Mouse (Mus musculus) heart, adult 2 months (tissue): Measurements from ENCODE around the gene Igf1. TPM values are rescaled to one million over a fixed set of nuclear protein-coding genes. Genes with fewer than 3 reads are reported as not detected.
A peak's percentile ranks its signal among the peaks of the same experiment; 100 is the strongest.

Experiments used
- DNase-seq, 2 experiments: peaks; one replicate each; pipeline ENCODE4 v3.0.0; 2021
- H3K27ac ChIP-seq: fragments of 200-600 bp; 2 replicates; pipeline ENCODE4 v1.8.1; 2022
- H3K27me3 ChIP-seq: fragments of 200-500 bp; 2 replicates; pipeline ENCODE4 v1.6.1; 2012; ENCODE audit warnings: mild to moderate bottlenecking, low read length, inconsistent platforms, mixed read lengths; ENCODE audit not compliant: control insufficient read depth, insufficient read depth
- H3K36me3 ChIP-seq: fragments of 200-500 bp; 2 replicates; pipeline ENCODE4 v1.6.1; 2012; ENCODE audit warnings: low read length, inconsistent platforms; ENCODE audit not compliant: control insufficient read depth, insufficient read depth
- H3K4me1 ChIP-seq: fragments of 200-500 bp; 2 replicates; pipeline ENCODE4 v1.6.1; 2011; ENCODE audit warnings: low read length; ENCODE audit not compliant: control insufficient read depth, insufficient read depth
- H3K4me3 ChIP-seq: fragments of 200-600 bp; 2 replicates; pipeline ENCODE4 v1.8.1; 2022
- H3K79me2 ChIP-seq: fragments of 200-500 bp; replicated peaks from 2 replicates; pipeline ENCODE4 v1.6.1; 2012; ENCODE audit warnings: mild to moderate bottlenecking, inconsistent platforms, low read length, moderate library complexity, mixed read lengths; ENCODE audit not compliant: control insufficient read depth, insufficient read depth
- H3K9ac ChIP-seq: fragments of 200-500 bp; 2 replicates; pipeline ENCODE4 v1.6.1; 2012; ENCODE audit warnings: low read depth, mild to moderate bottlenecking, control low read depth, inconsistent platforms, low read length, mixed read lengths
- CTCF ChIP-seq: fragments of 200-600 bp; IDR thresholded peaks from 2 replicates; pipeline ENCODE4 v1.8.1; 2022; ENCODE audit warnings: antibody characterized with exemption, mild to moderate bottlenecking, moderate library complexity
- EP300 ChIP-seq: fragments of 200-500 bp; IDR thresholded peaks from 2 replicates; pipeline ENCODE4 v1.6.1; 2011; ENCODE audit warnings: low read depth, low read length, control low read depth; ENCODE audit not compliant: insufficient read depth
- POLR2A ChIP-seq: fragments of 200-500 bp; IDR thresholded peaks from 2 replicates; pipeline ENCODE4 v1.6.1; 2011; ENCODE audit warnings: mild to moderate bottlenecking, low read depth, low read length, control low read depth; ENCODE audit not compliant: insufficient read depth
- WGBS: fragments of 180-500 bp; shearing (Covaris S2); methylation state at CpG from one replicate; pipeline ENCODE4 v1.1.7; 2018; 5-methylcytosine and 5-hydroxymethylcytosine counted together
- intact Hi-C: fragments of 180-260 bp; cut with DNase I; formaldehyde crosslinking; loops from one replicate; pipeline ENCODE4 v1.15.1; 2025
- polyA plus RNA-seq: library from polyadenylated mRNA; depleted of rRNA; stranded (reverse); fragments of >200 nt; gene quantifications from 2 replicates; pipeline ENCODE4 v1.2.3, GENCODE M21; 2012
- total RNA-seq, 2 experiments: library from RNA; stranded (reverse); gene quantifications; 2 replicates each; pipeline ENCODE4 v1.2.3; 2021

Igf1 gene
- total and polyA plus RNA-seq, 3 experiments = 11.7 to 16.9 (median 15.7) TPM

GRCm38 (mm10) chr10:87862899-87863298 is 4.8 kb downstream of the Igf1 start:
- Histone ChIP-seq H3K79me2 (no peaks in the 10 kb centered on the region), H3K4me1 (peaks cover 12% of the 10 kb centered on the region), H3K27me3 (no peaks in the 10 kb centered on the region), H3K9ac (peak overlapping the region; percentile 29; the same call in 1 of the 2 replicates), H3K27ac (no peak overlapping the region; the same call in 1 of the 2 replicates), H3K36me3 (peaks cover 3% of the 10 kb centered on the region), H3K4me3 (no peak overlapping the region)
- intact Hi-C loops = no loop called here
- 26% methylated on average over 7 of the region's 7 CpGs for WGBS
- TF ChIP-seq POLR2A (no peak), EP300 (no peak), CTCF (no peak)
- DNase-seq = peak; percentile 66 to 72

- Histone ChIP-seq H3K4me3 (no peak overlapping the region), H3K36me3 (peaks cover 3% of the 10 kb centered on the region), H3K27me3 (no peaks in the 10 kb centered on the region), H3K27ac (no peak overlapping the region), H3K4me1 (peaks cover 10% of the 10 kb centered on the region), H3K79me2 (no peaks in the 10 kb centered on the region), H3K9ac (peak overlapping the region; percentile 29; the same call in 1 of the 2 replicates)
- TF ChIP-seq EP300 (no peak), CTCF (no peak), POLR2A (no peak)
- DNase-seq = no peak
- intact Hi-C loops = no loop called here
- WGBS = 49% methylated on average over 4 of the region's 4 CpGs
Measured at GRCm38 (mm10) chr10:87863326-87863725, 5.3 kb downstream of the Igf1 start.

- H3K36me3 ChIP-seq = peaks cover 3% of the 10 kb centered on the region
- no peak overlapping the region for H3K9ac ChIP-seq
- no peak for DNase-seq
- intact Hi-C loops = no loop called here
- no peak overlapping the region for H3K4me3 ChIP-seq
- no peak for TF ChIP-seq EP300
- no peak for TF ChIP-seq POLR2A
- no peak for TF ChIP-seq CTCF
- no peaks in the 10 kb centered on the region for H3K79me2 ChIP-seq
- WGBS = 84% methylated on average over 9 of the region's 9 CpGs
- H3K27me3 ChIP-seq = no peaks in the 10 kb centered on the region
- H3K27ac ChIP-seq = no peak overlapping the region
- peaks cover 8% of the 10 kb centered on the region for H3K4me1 ChIP-seq
Measured at GRCm38 (mm10) chr10:87865712-87866111, 7.6 kb downstream of the Igf1 start.

- DNase-seq = no peak
- no peaks in the 10 kb centered on the region for H3K79me2 ChIP-seq
- H3K4me1 ChIP-seq = peaks cover 7% of the 10 kb centered on the region
- TF ChIP-seq CTCF = no peak
- intact Hi-C loops = no loop called here
- H3K27me3 ChIP-seq = no peaks in the 10 kb centered on the region
- H3K36me3 ChIP-seq = peaks cover 3% of the 10 kb centered on the region
- WGBS = 58% methylated on average over 8 of the region's 8 CpGs
- H3K9ac ChIP-seq = no peak overlapping the region
- H3K27ac ChIP-seq = no peak overlapping the region
- H3K4me3 ChIP-seq = no peak overlapping the region
Measured at GRCm38 (mm10) chr10:87866448-87866847, 8.4 kb downstream of the Igf1 start.

- intact Hi-C loops = no loop called here
- no peak for TF ChIP-seq EP300
- TF ChIP-seq CTCF = no peak
- TF ChIP-seq POLR2A = no peak
- DNase-seq = no peak
- Histone ChIP-seq H3K36me3 (peaks cover 3% of the 10 kb centered on the region), H3K27ac (no peak overlapping the region), H3K27me3 (no peaks in the 10 kb centered on the region), H3K9ac (no peak overlapping the region), H3K4me3 (no peak overlapping the region), H3K4me1 (peaks cover 5% of the 10 kb centered on the region), H3K79me2 (no peaks in the 10 kb centered on the region)
- 96% methylated on average over 2 of the region's 2 CpGs for WGBS
Measured at GRCm38 (mm10) chr10:87867217-87867616, 9.2 kb downstream of the Igf1 start.

- intact Hi-C loops = no loop called here
- Histone ChIP-seq H3K27me3 (no peaks in the 10 kb centered on the region), H3K9ac (no peak overlapping the region), H3K4me1 (peaks cover 5% of the 10 kb centered on the region), H3K4me3 (no peak overlapping the region), H3K36me3 (peaks cover 3% of the 10 kb centered on the region), H3K27ac (no peak overlapping the region), H3K79me2 (no peaks in the 10 kb centered on the region)
- TF ChIP-seq EP300 (no peak), CTCF (no peak), POLR2A (no peak)
- DNase-seq = no peak
- WGBS = 95% methylated on average over 4 of the region's 4 CpGs
Measured at GRCm38 (mm10) chr10:87867631-87868030, 9.6 kb downstream of the Igf1 start.
